Mouse (Mus musculus) spleen, adult 2 months (tissue): ENCODE results near the gene Acad12.

Source experiments
- CTCF ChIP-seq: fragments of 200-500 bp; IDR thresholded peaks from 2 replicates; pipeline ENCODE4 v1.5.1; 2011; ENCODE audit warnings: mild to moderate bottlenecking, inconsistent platforms; ENCODE audit not compliant: insufficient read depth, insufficient read length, insufficient replicate concordance; ENCODE audit errors: extremely low read depth
- POLR2A ChIP-seq: fragments of 200-500 bp; IDR thresholded peaks from 2 replicates; pipeline ENCODE4 v1.6.1; 2011; ENCODE audit warnings: low read depth, low read length, inconsistent platforms

GRCm38 (mm10) chr5:121612036-121612435 lies 6.7 kb downstream of the Acad12 start:
- TF ChIP-seq CTCF (no peak), POLR2A (no peak)
